ENCODE assay signal across 12 mouse cellular contexts in genomic region chr14:21822307-21822706, GRCm38 (mm10). TPM values are rescaled to one million over a fixed set of nuclear protein-coding genes. Genes with fewer than 3 reads are reported as not detected.
DNase-seq lines count a peak whose midpoint lies in the region; ATAC-seq and TF ChIP-seq lines count a peak whose summit lies in the region.
"Had no signal": no experiment of that assay in that cellular context is flagged by ENCODE, and none has a peak within 500 bp of the region (broad histone marks: within the 10 kb centered on the region; RNA-seq: fewer than 3 reads in every experiment).

No protein-coding gene starts in this region.

- H3K9ac ChIP-seq in heart, embryonic 15.5 days: no peak overlapping the region
- no peak overlapping the region for H3K9ac ChIP-seq in liver, embryonic 16.5 days (ENCODE audit: low read depth, low read length)
- H3K9ac ChIP-seq: forebrain, postnatal 0 days; midbrain, embryonic 13.5 days had no signal

- 0 out of 2 replicates have a peak, but pooled peaks have one; percentile 7 for TF ChIP-seq CTCF in layer of hippocampus, adult 2 months (conservative IDR thresholded peaks at IDR 0.05)

- WGBS in heart, embryonic 15.5 days: 39% methylated on average over 7 of the region's 7 CpGs
- WGBS in liver, embryonic 16.5 days (ENCODE audit: insufficient replicate concordance): 48% methylated on average over 7 of the region's 7 CpGs

- H3K4me3 ChIP-seq in heart, embryonic 15.5 days: no peak overlapping the region
- no peak overlapping the region for H3K4me3 ChIP-seq in layer of hippocampus, adult 2 months
- H3K4me3 ChIP-seq in brown adipose tissue, adult 24 weeks (ENCODE audit: insufficient read depth, low read depth, low read length): no peak overlapping the region
- H3K4me3 ChIP-seq in liver, embryonic 16.5 days (ENCODE audit: low read depth, low read length): no peak overlapping the region
- H3K4me3 ChIP-seq: left cerebral cortex, adult 2 months; midbrain, embryonic 13.5 days had no signal

- no peak for DNase-seq in heart, postnatal 4 days
- DNase-seq in layer of hippocampus, adult 2 months (ENCODE audit: low spot score in 2 of 2): no peak
- DNase-seq in layer of hippocampus, adult 11-12 months (ENCODE audit: low spot score): no peak
- no peak for DNase-seq in layer of hippocampus, postnatal 14 days (ENCODE audit: low spot score in 2 of 2)
- DNase-seq in urinary bladder, adult 18-20 months (ENCODE audit: low spot score in 2 of 2): no peak
- DNase-seq: forebrain, postnatal 0 days had no signal

- ATAC-seq in heart, embryonic 15.5 days (replicated peaks; ENCODE audit: insufficient number of reproducible peaks, insufficient read depth, low FRiP score, low read depth): no peak
- no peak for ATAC-seq in liver, embryonic 16.5 days (ENCODE audit: low read depth)
- ATAC-seq: CD4-positive, CD25-positive, alpha-beta regulatory T cell, adult 4 months; forebrain, postnatal 0 days; midbrain, embryonic 13.5 days had no signal

- H3K4me2 ChIP-seq in heart, embryonic 15.5 days: no peak overlapping the region
- H3K4me2 ChIP-seq in liver, embryonic 16.5 days (ENCODE audit: low read depth, low read length): no peak overlapping the region
- H3K4me2 ChIP-seq: midbrain, embryonic 13.5 days had no signal

- H3K27ac ChIP-seq in heart, embryonic 15.5 days: peak overlapping the region; percentile 98
- H3K27ac ChIP-seq in layer of hippocampus, adult 2 months: peak overlapping the region; percentile 90; the same call in 1 of the 2 replicates
- peak overlapping the region; percentile 50 for H3K27ac ChIP-seq in brown adipose tissue, adult 24 weeks (replicated peaks; ENCODE audit: low read depth, low read length)
- peak overlapping the region; percentile 96 for H3K27ac ChIP-seq in liver, embryonic 16.5 days (ENCODE audit: low read length)
- H3K27ac ChIP-seq: midbrain, embryonic 13.5 days had no signal

- peaks cover 58% of the 10 kb centered on the region for H3K4me1 ChIP-seq in heart, embryonic 15.5 days (replicated peaks)
- H3K4me1 ChIP-seq in brown adipose tissue, adult 24 weeks (ENCODE audit: control insufficient read depth, insufficient read depth, insufficient read length, low read length): peaks cover 9% of the 10 kb centered on the region; the same call in 1 of the 2 replicates
- peaks cover 34% of the 10 kb centered on the region for H3K4me1 ChIP-seq in liver, embryonic 16.5 days (ENCODE audit: control insufficient read depth, low read depth, low read length)
- H3K4me1 ChIP-seq: midbrain, embryonic 13.5 days had no signal

- H3K9me3 ChIP-seq in heart, embryonic 15.5 days (replicated peaks): no peaks in the 10 kb centered on the region
- H3K9me3 ChIP-seq in liver, embryonic 16.5 days (replicated peaks; ENCODE audit: control insufficient read depth, low read length): no peaks in the 10 kb centered on the region
- H3K9me3 ChIP-seq: midbrain, embryonic 13.5 days had no signal

- no peaks in the 10 kb centered on the region for H3K36me3 ChIP-seq in heart, embryonic 15.5 days
- H3K36me3 ChIP-seq in liver, embryonic 16.5 days (ENCODE audit: control insufficient read depth, insufficient read depth): no peaks in the 10 kb centered on the region
- H3K36me3 ChIP-seq: midbrain, embryonic 13.5 days had no signal

- no peaks in the 10 kb centered on the region for H3K27me3 ChIP-seq in heart, embryonic 15.5 days
- no peaks in the 10 kb centered on the region for H3K27me3 ChIP-seq in liver, embryonic 16.5 days (ENCODE audit: control insufficient read depth, insufficient read depth, low read depth, low read length)
- H3K27me3 ChIP-seq: midbrain, embryonic 13.5 days had no signal

RNA-seq across cellular contexts. Expression of gene Vdac2, which starts 2.7 kb away (rescaled TPM):
- polyA plus RNA-seq in heart, embryonic 15.5 days (2015; fragmentation: Nextera tagmentation; extraction: Ambion mirVana): 435 and 491 TPM in 2 replicates
- 100 to 1,000 TPM; 606 to 622 TPM for total RNA-seq in heart, postnatal 4 days (2021)
- 100 to 1,000 TPM; 223 to 230 TPM for total RNA-seq in layer of hippocampus, adult 2 months (2021)
- polyA plus RNA-seq in brown adipose tissue, adult 24 weeks (2012; ENCODE audit: insufficient read depth, insufficient read length, missing spikeins): 276 and 351 TPM in 2 replicates
- 98.4 and 113 TPM in 2 replicates for polyA plus RNA-seq in liver, embryonic 16.5 days (2015; fragmentation: Nextera tagmentation; extraction: Ambion mirVana)
- total RNA-seq in layer of hippocampus, postnatal 14 days (2021): 100 to 1,000 TPM; 231 to 233 TPM

RNA-seq across cellular contexts. Expression of gene Comtd1, which starts 26.5 kb away (rescaled TPM):
- 35.1 and 38.1 TPM in 2 replicates for polyA plus RNA-seq in heart, embryonic 15.5 days (2015; fragmentation: Nextera tagmentation; extraction: Ambion mirVana)
- total RNA-seq in heart, postnatal 4 days (2021): 10 to 100 TPM; 16.9 to 25.9 TPM
- 10 to 100 TPM; 25.4 to 27.5 TPM for total RNA-seq in layer of hippocampus, adult 2 months (2021)
- polyA plus RNA-seq in brown adipose tissue, adult 24 weeks (2012; ENCODE audit: insufficient read depth, insufficient read length, missing spikeins): 27.9 and 37.4 TPM in 2 replicates
- 15.8 and 18.4 TPM in 2 replicates for polyA plus RNA-seq in liver, embryonic 16.5 days (2015; fragmentation: Nextera tagmentation; extraction: Ambion mirVana)
- 10 to 100 TPM; 32.3 to 34.7 TPM for total RNA-seq in layer of hippocampus, postnatal 14 days (2021)
